Comparison of ENCODE assay signal across 8 mouse cellular contexts in the genomic region with DNA sequence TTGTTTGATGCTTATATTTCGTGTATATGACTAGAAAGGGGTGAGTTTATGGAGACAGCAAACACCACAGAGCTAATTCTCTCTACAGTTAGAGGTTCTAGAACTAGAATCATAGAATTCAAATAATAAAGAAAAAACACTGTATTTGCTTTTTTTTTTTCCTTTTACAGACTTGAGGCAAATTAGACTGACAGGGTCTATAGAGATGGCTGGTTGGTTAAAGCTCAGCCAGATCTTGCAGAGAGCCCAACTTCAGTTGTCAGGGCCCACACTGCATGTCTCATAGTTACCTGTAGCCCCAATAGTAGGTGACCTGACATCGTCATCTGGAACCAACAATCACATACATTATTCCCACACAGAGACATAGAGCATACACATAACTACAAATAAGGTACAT. TPM values are rescaled to one million over a fixed set of nuclear protein-coding genes. Genes with fewer than 3 reads are reported as not detected.
DNase-seq lines count a peak whose midpoint lies in the region; ATAC-seq and TF ChIP-seq lines count a peak whose summit lies in the region.

Dpy30 (minus strand) TSS at position 101 of the 400 bp plus-strand sequence.

- no peak within 1 kb of the TSS for H3K4me3 ChIP-seq in spleen, adult 2 months (ENCODE audit: extremely low read depth, insufficient read depth, insufficient read length)
- H3K4me3 ChIP-seq in embryonic fibroblast, embryonic 13.5 days (ENCODE audit: insufficient read depth, low read length): no peak within 1 kb of the TSS
- no peak within 1 kb of the TSS for H3K4me3 ChIP-seq in limb, embryonic 10.5 days
- no peak within 1 kb of the TSS for H3K4me3 ChIP-seq in neural tube, embryonic 14.5 days (ENCODE audit: low read depth, low read length)

- H3K9ac ChIP-seq in neural tube, embryonic 14.5 days (replicated peaks; ENCODE audit: low read depth, low read length): no peak within 1 kb of the TSS

- no peak for TF ChIP-seq CTCF in spleen, adult 2 months (IDR thresholded peaks at IDR 0.05; ENCODE audit: extremely low read depth, insufficient read depth, insufficient read length, insufficient replicate concordance)
- no peak for TF ChIP-seq CTCF in embryonic fibroblast, embryonic 13.5 days (IDR thresholded peaks at IDR 0.05; ENCODE audit: borderline replicate concordance, insufficient read depth, low read length)

- ATAC-seq in neural tube, embryonic 14.5 days (ENCODE audit: low read depth): no peak

- intact Hi-C loops in heart, postnatal 10 days (cut with DNase I): no loop called here

- no peak for DNase-seq in spleen, adult 2 months (ENCODE audit: low read depth in 1 of 2, low spot score in 2 of 2)
- DNase-seq in spleen, adult 18-20 months: no peak
- DNase-seq in heart, postnatal 10 days: no peak
- DNase-seq in limb, embryonic 10.5 days (ENCODE audit: low spot score): no peak
- DNase-seq in thymus, postnatal 36 days: no peak
- DNase-seq in thymus, postnatal 14 days: no peak

- no peak within 1 kb of the TSS for H3K4me2 ChIP-seq in neural tube, embryonic 14.5 days (ENCODE audit: low read depth, low read length)

- 89% methylated on average over 2 of the region's 2 CpGs for WGBS in spleen, adult 2 months
- 84% methylated on average over 2 of the region's 2 CpGs for WGBS in limb, embryonic 10.5 days
- WGBS in neural tube, embryonic 14.5 days: 80% methylated on average over 2 of the region's 2 CpGs

- H3K27ac ChIP-seq in spleen, adult 2 months (ENCODE audit: insufficient read depth, low read length): no peak within 1 kb of the TSS
- H3K27ac ChIP-seq in embryonic fibroblast, embryonic 13.5 days (ENCODE audit: insufficient read depth, low read length): no peak within 1 kb of the TSS
- no peak within 1 kb of the TSS for H3K27ac ChIP-seq in limb, embryonic 10.5 days
- no peak within 1 kb of the TSS for H3K27ac ChIP-seq in neural tube, embryonic 14.5 days (ENCODE audit: low read depth, low read length)

- no peaks in the 10 kb centered on the region for H3K27me3 ChIP-seq in spleen, adult 2 months (ENCODE audit: control insufficient read depth, insufficient read depth, low read length)
- no peaks in the 10 kb centered on the region for H3K27me3 ChIP-seq in limb, embryonic 10.5 days (ENCODE audit: low read depth, poor library complexity, severe bottlenecking)
- H3K27me3 ChIP-seq in neural tube, embryonic 14.5 days (ENCODE audit: control insufficient read depth, insufficient read depth, low read length): no peaks in the 10 kb centered on the region

- H3K4me1 ChIP-seq in spleen, adult 2 months (ENCODE audit: control insufficient read depth, insufficient read depth, insufficient read length): no peaks in the 10 kb centered on the region
- H3K4me1 ChIP-seq in embryonic fibroblast, embryonic 13.5 days (ENCODE audit: control insufficient read depth, insufficient read depth, low read length): no peaks in the 10 kb centered on the region
- H3K4me1 ChIP-seq in limb, embryonic 10.5 days: no peaks in the 10 kb centered on the region
- no peaks in the 10 kb centered on the region for H3K4me1 ChIP-seq in neural tube, embryonic 14.5 days (ENCODE audit: control insufficient read depth, insufficient read depth, low read length)

- no peak for TF ChIP-seq POLR2A in spleen, adult 2 months (IDR thresholded peaks at IDR 0.05; ENCODE audit: low read depth, low read length)
- no peak for TF ChIP-seq POLR2A in embryonic fibroblast, embryonic 13.5 days (IDR thresholded peaks at IDR 0.05; ENCODE audit: low read depth, low read length)

- H3K36me3 ChIP-seq in spleen, adult 2 months (ENCODE audit: control insufficient read depth, insufficient read depth, low read length): no peaks in the 10 kb centered on the region
- no peaks in the 10 kb centered on the region for H3K36me3 ChIP-seq in limb, embryonic 10.5 days
- H3K36me3 ChIP-seq in neural tube, embryonic 14.5 days (ENCODE audit: control insufficient read depth, insufficient read depth, low read length): no peaks in the 10 kb centered on the region

- H3K9me3 ChIP-seq in limb, embryonic 10.5 days (replicated peaks): no peaks in the 10 kb centered on the region
- H3K9me3 ChIP-seq in neural tube, embryonic 14.5 days (ENCODE audit: control insufficient read depth, low read length): no peaks in the 10 kb centered on the region

RNA-seq across cellular contexts. Expression of gene Dpy30, which starts in this region (rescaled TPM):
- polyA plus RNA-seq in spleen, adult 2 months (2012; rRNA removed): 14.1 and 14.5 TPM in 2 replicates
- polyA plus RNA-seq in embryonic fibroblast, embryonic 13.5 days (2011; ENCODE audit: insufficient read length, low read depth, missing spikeins): 62.6 and 66.2 TPM in 2 replicates
- total RNA-seq in heart, postnatal 10 days (2021): 10 to 100 TPM; 62.3 to 68.4 TPM
- polyA plus RNA-seq in limb, embryonic 10.5 days (2016; fragmentation: Nextera tagmentation; extraction: Ambion mirVana): 262 and 302 TPM in 2 replicates
- polyA plus RNA-seq in neural tube, embryonic 14.5 days (2014; fragmentation: Nextera tagmentation; extraction: Ambion mirVana): 225 and 237 TPM in 2 replicates
